Mouse (Mus musculus) kidney, embryonic 16.5 days (tissue): ENCODE results near the gene Rbfox3. TPM values are rescaled to one million over a fixed set of nuclear protein-coding genes. Genes with fewer than 3 reads are reported as not detected.

ENCODE experiments used
- ATAC-seq: fragments of 200-750 bp; cut with Nextera tagmentation; 2 replicates; pipeline ENCODE4 v1.8.0; 2017; ENCODE audit warnings: moderate TSS enrichment; ENCODE audit not compliant: low FRiP score, low TSS enrichment
- H3K27ac ChIP-seq: fragments of 300-500 bp; sonication (generic); 2 replicates; pipeline ENCODE4 v1.5.1; 2014; ENCODE audit warnings: low read length
- H3K27me3 ChIP-seq: fragments of 300-500 bp; sonication (generic); 2 replicates; pipeline ENCODE4 v1.6.1; 2014; ENCODE audit warnings: low read length, control low read depth, mixed read lengths; ENCODE audit not compliant: insufficient read depth
- H3K36me3 ChIP-seq: fragments of 300-500 bp; sonication (generic); 2 replicates; pipeline ENCODE4 v1.6.1; 2014; ENCODE audit warnings: low read length, control low read depth, mixed read lengths; ENCODE audit not compliant: insufficient read depth
- H3K4me1 ChIP-seq: fragments of 300-500 bp; sonication (generic); 2 replicates; pipeline ENCODE4 v1.6.1; 2014; ENCODE audit warnings: low read length, control low read depth, mixed read lengths; ENCODE audit not compliant: insufficient read depth
- H3K4me2 ChIP-seq: fragments of 300-500 bp; sonication (generic); replicated peaks from 2 replicates; pipeline ENCODE4 v1.6.1; 2014; ENCODE audit warnings: low read depth, low read length
- H3K4me3 ChIP-seq: fragments of 300-500 bp; sonication (generic); 2 replicates; pipeline ENCODE4 v1.5.1; 2014; ENCODE audit warnings: mild to moderate bottlenecking, low read length
- H3K9ac ChIP-seq: fragments of 300-500 bp; sonication (generic); replicated peaks from 2 replicates; pipeline ENCODE4 v1.6.1; 2014; ENCODE audit warnings: low read length
- H3K9me3 ChIP-seq: fragments of 300-500 bp; sonication (generic); 2 replicates; pipeline ENCODE4 v1.6.1; 2016; ENCODE audit warnings: low read length, control low read depth
- WGBS: fragments of 180-500 bp; shearing (Covaris S2); extraction: QIAGEN DNeasy Blood & Tissue Kit; methylation state at CpG from one replicate; pipeline ENCODE4 v1.1.7; 2014; 5-methylcytosine and 5-hydroxymethylcytosine counted together
- polyA plus RNA-seq: library from polyadenylated mRNA; unstranded; fragments of >200 nt; fragmentation: Nextera tagmentation; extraction: Ambion mirVana; gene quantifications from 2 replicates; pipeline ENCODE4 v1.2.1, GENCODE M21; 2015

Gene Rbfox3
- polyA plus RNA-seq, 1 experiment from 2014 or later, result 1.0 TPM

GRCm38 (mm10) chr11:118467441-118468035, 443.9 kb downstream of the Rbfox3 start:
- H3K27ac ChIP-seq, result 0 out of 2 replicates have a peak overlapping the region, but pooled peaks have one; percentile 15
- no peak for ATAC-seq
- no peaks in the 10 kb centered on the region for H3K9me3 ChIP-seq
- no peaks in the 10 kb centered on the region for H3K27me3 ChIP-seq
- no peak overlapping the region for H3K4me2 ChIP-seq
- no peak overlapping the region for H3K4me3 ChIP-seq
- H3K9ac ChIP-seq, result no peak overlapping the region
- no peaks in the 10 kb centered on the region for H3K36me3 ChIP-seq
- H3K4me1 ChIP-seq, result peaks cover 12% of the 10 kb centered on the region; the same call in 1 of the 2 replicates
- 58% methylated on average over 11 of the region's 11 CpGs for WGBS

GRCm38 (mm10) chr11:118460280-118460679, 451.1 kb downstream of the Rbfox3 start:
- no peaks in the 10 kb centered on the region for H3K36me3 ChIP-seq
- H3K27ac ChIP-seq, result no peak overlapping the region
- 70% methylated on average over 6 of the region's 6 CpGs for WGBS
- H3K9me3 ChIP-seq, result peaks cover 3% of the 10 kb centered on the region; the same call in 1 of the 2 replicates
- no peak for ATAC-seq
- peaks cover 12% of the 10 kb centered on the region for H3K4me1 ChIP-seq
- no peak overlapping the region for H3K4me3 ChIP-seq
- H3K27me3 ChIP-seq, result no peaks in the 10 kb centered on the region
- H3K4me2 ChIP-seq, result no peak overlapping the region
- no peak overlapping the region for H3K9ac ChIP-seq

DNA sequence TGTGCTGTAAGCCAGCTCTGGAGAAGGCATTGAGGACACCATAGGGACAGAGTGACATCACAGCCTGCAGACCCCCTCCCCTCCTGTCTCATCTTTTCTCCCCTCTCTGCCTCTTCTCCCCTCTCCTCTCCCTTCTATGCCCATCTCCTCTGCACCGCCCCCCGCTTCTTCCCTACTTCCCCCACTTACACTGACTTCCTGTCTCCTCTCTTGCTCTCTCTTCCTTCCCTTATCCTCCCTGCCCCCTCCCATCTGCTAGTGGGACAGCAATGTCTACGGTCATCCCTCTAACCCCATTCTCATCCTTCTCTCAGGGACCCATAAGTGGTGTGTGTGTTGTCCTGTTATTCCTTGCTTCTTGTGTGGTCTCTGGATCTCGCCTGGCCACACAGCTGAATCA, 451.9 kb downstream of the Rbfox3 start:
- Histone ChIP-seq H3K27ac (no peak overlapping the region; the same call in 1 of the 2 replicates), H3K4me2 (no peak overlapping the region)
- no peak for ATAC-seq

DNA sequence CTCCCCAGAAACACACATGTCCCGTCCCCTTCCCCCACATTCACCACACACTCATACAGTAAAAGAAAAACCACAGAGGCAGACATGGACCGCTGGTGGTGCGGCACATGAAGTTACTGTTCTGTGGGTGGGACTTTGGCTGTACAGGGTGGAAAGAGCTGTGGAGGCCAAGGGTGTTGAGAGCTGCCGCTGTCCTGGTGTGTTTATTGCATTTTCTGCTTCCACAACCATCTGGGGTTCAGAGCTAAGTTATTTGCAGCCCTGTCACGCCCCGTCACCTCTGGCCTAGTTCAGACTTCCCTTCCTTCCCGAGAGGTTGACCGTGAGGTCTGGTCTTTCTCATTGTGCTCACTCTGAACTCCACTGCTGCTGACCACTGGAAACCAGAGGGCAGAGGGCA, 452.3 kb downstream of the Rbfox3 start:
- 7% methylated on average over 8 of the region's 8 CpGs for WGBS
- Histone ChIP-seq H3K36me3 (no peaks in the 10 kb centered on the region), H3K27ac (peak overlapping the region; percentile 9; the same call in 1 of the 2 replicates), H3K27me3 (no peaks in the 10 kb centered on the region), H3K4me1 (peaks cover 12% of the 10 kb centered on the region), H3K4me3 (no peak overlapping the region), H3K9ac (no peak overlapping the region), H3K4me2 (no peak overlapping the region), H3K9me3 (peaks cover 3% of the 10 kb centered on the region; the same call in 1 of the 2 replicates)
- peak; percentile 74; the same call in 1 of the 2 replicates for ATAC-seq

More for the DNA sequence above, 451.9 kb downstream of the Rbfox3 start:
- H3K36me3 ChIP-seq, result no peaks in the 10 kb centered on the region
- WGBS, result 60% methylated on average over 4 of the region's 4 CpGs
- H3K27me3 ChIP-seq, result no peaks in the 10 kb centered on the region
- peaks cover 3% of the 10 kb centered on the region; the same call in 1 of the 2 replicates for H3K9me3 ChIP-seq
- no peak overlapping the region for H3K9ac ChIP-seq
- H3K4me1 ChIP-seq, result peaks cover 12% of the 10 kb centered on the region
- H3K4me3 ChIP-seq, result no peak overlapping the region

- no peak for ATAC-seq
- 85% methylated on average over 11 of the region's 11 CpGs for WGBS
- Histone ChIP-seq H3K9me3 (peaks cover 3% of the 10 kb centered on the region; the same call in 1 of the 2 replicates), H3K27ac (no peak overlapping the region), H3K27me3 (no peaks in the 10 kb centered on the region), H3K9ac (no peak overlapping the region), H3K4me1 (peaks cover 12% of the 10 kb centered on the region), H3K4me2 (no peak overlapping the region), H3K4me3 (no peak overlapping the region), H3K36me3 (no peaks in the 10 kb centered on the region)
Observed at GRCm38 (mm10) chr11:118456937-118457336, 454.5 kb downstream of the Rbfox3 start.

DNA sequence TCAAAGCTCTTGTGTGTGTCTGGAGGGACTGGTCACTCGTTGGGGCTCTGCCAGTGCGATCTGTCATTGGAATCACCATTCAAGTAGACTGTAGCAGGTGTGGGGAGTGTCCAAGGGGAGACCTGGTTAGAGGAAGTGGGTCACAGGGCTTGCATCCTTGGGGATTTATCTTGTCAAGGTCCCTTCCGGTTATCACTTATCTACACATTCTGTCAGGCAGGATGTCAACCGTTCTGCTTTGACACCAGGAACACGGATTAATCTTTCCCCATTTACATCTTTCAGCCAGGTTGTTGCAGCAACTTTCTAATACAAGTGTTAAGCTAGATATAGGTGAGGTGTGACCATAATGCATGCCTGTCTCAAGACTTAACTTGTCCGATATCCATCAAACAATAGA, 455.6 kb downstream of the Rbfox3 start:
- Histone ChIP-seq H3K4me3 (no peak overlapping the region), H3K36me3 (no peaks in the 10 kb centered on the region), H3K4me1 (peaks cover 12% of the 10 kb centered on the region), H3K27ac (no peak overlapping the region), H3K27me3 (no peaks in the 10 kb centered on the region), H3K4me2 (no peak overlapping the region), H3K9ac (no peak overlapping the region), H3K9me3 (peaks cover 3% of the 10 kb centered on the region; the same call in 1 of the 2 replicates)
- ATAC-seq, result no peak
- 77% methylated on average over 6 of the region's 6 CpGs for WGBS

DNA sequence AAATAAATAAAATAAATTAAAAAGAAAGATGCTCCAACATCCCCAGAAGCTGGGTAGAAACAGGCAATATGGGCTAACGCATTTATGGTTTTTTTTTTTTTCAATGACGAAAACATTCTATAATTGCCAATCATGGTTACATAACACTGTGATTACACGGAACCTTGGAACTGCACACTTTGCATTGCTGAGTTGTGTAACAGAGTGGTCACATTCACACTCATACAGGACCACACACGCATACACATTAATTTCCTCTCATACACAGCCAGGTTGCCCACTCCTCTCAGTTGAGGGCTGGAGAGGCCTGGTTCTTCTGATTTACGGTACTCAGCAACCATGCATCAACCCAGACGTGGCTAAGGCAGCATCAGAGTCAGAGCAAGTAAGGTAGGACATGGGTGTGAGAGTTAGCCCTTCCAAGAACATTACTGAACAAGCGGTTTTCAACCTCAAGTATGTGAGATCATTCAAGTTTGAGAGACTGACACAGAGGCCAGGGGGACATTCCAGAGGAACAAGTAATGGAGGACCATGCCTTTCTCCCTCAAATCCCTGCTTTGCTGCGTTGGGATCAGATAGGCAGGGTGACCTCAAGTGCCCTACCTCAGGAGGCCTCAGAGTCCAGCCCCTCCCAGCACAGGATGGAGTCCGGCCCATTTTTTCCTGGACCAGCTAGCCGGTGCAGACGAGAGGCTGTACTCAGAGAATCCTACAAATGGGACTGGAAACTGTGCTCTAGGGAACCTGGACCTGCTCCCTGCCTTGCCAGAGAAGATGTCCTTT, 457.3 kb downstream of the Rbfox3 start:
- H3K4me3 ChIP-seq, result no peak overlapping the region
- no peaks in the 10 kb centered on the region for H3K36me3 ChIP-seq
- 65% methylated on average over 11 of the region's 11 CpGs for WGBS
- no peaks in the 10 kb centered on the region for H3K27me3 ChIP-seq
- no peaks in the 10 kb centered on the region for H3K9me3 ChIP-seq
- no peak overlapping the region for H3K4me2 ChIP-seq
- no peak for ATAC-seq
- no peak overlapping the region for H3K9ac ChIP-seq
- peaks cover 5% of the 10 kb centered on the region for H3K4me1 ChIP-seq
- no peak overlapping the region for H3K27ac ChIP-seq

- Histone ChIP-seq H3K36me3 (no peaks in the 10 kb centered on the region), H3K9me3 (no peaks in the 10 kb centered on the region), H3K27me3 (no peaks in the 10 kb centered on the region), H3K9ac (no peak overlapping the region), H3K4me1 (no peaks in the 10 kb centered on the region), H3K27ac (no peak overlapping the region), H3K4me3 (no peak overlapping the region), H3K4me2 (no peak overlapping the region)
- 76% methylated on average over 2 of the region's 2 CpGs for WGBS
- ATAC-seq, result no peak
Observed at GRCm38 (mm10) chr11:118452955-118453354, 458.4 kb downstream of the Rbfox3 start.

- no peaks in the 10 kb centered on the region for H3K27me3 ChIP-seq
- WGBS, result 79% methylated on average over 6 of the region's 6 CpGs
- H3K36me3 ChIP-seq, result no peaks in the 10 kb centered on the region
- H3K9ac ChIP-seq, result no peak overlapping the region
- no peaks in the 10 kb centered on the region for H3K9me3 ChIP-seq
- H3K4me3 ChIP-seq, result no peak overlapping the region
- no peak overlapping the region for H3K27ac ChIP-seq
- H3K4me2 ChIP-seq, result no peak overlapping the region
- no peaks in the 10 kb centered on the region for H3K4me1 ChIP-seq
- ATAC-seq, result no peak
Observed at GRCm38 (mm10) chr11:118451211-118451610, 460.2 kb downstream of the Rbfox3 start.

DNA sequence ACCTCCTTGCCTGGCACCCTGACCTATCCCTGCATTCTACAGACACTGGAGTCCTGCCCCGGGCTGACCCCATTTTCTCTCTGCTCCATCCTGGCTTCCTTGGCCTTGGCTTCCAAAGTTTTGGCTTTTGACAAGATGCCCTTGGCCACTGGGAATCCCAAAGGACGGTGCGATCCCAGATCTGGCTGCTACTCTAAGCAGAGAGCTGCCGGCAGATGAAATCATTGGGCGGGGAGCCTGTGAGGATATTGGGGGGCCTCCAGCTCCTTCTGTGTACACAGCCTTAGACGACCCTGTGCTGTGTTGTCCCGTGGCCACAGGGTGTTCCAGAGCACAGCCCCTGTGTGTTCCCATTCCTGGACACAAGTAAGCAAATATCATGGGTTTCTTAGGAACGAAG, 463.0 kb downstream of the Rbfox3 start:
- Histone ChIP-seq H3K9ac (no peak overlapping the region), H3K4me3 (no peak overlapping the region), H3K9me3 (no peaks in the 10 kb centered on the region), H3K4me2 (no peak overlapping the region), H3K4me1 (no peaks in the 10 kb centered on the region), H3K36me3 (no peaks in the 10 kb centered on the region), H3K27me3 (no peaks in the 10 kb centered on the region), H3K27ac (no peak overlapping the region)
- 86% methylated on average over 8 of the region's 8 CpGs for WGBS
- no peak for ATAC-seq
